Comparison of ENCODE assay signal across 13 mouse cellular contexts in genomic region chr17:35300261-35300945, GRCm38 (mm10). TPM values are rescaled to one million over a fixed set of nuclear protein-coding genes. Genes with fewer than 3 reads are reported as not detected.
DNase-seq lines count a peak whose midpoint lies in the region; ATAC-seq and TF ChIP-seq lines count a peak whose summit lies in the region.
"Not testable (repeated sequence)": the region's sequence is repeated elsewhere in the genome, so short reads cannot be mapped to it uniquely, and the experiment has no call there.
"Had no signal": no experiment of that assay in that cellular context is flagged by ENCODE, and none has a peak within 500 bp of the region (broad histone marks: within the 10 kb centered on the region; RNA-seq: fewer than 3 reads in every experiment).

No protein-coding gene starts in this region.

- not testable (repeated sequence) for H3K27me3 ChIP-seq in ES-Bruce4 (ENCODE audit: control insufficient read depth, insufficient read depth, low read length, poor library complexity, severe bottlenecking); heart, embryonic 10.5 days (ENCODE audit: insufficient read depth, poor library complexity, severe bottlenecking); lung, embryonic 14.5 days (ENCODE audit: insufficient read depth, low read length); stomach, postnatal 0 days (ENCODE audit: control insufficient read depth, insufficient read depth, low read length)

- H3K4me2 ChIP-seq in lung, embryonic 14.5 days; stomach, postnatal 0 days (replicated peaks; ENCODE audit: low read depth): not testable (repeated sequence)

- not testable (repeated sequence) for H3K9ac ChIP-seq in ES-Bruce4 (ENCODE audit: low read depth, poor library complexity, severe bottlenecking); lung, embryonic 14.5 days; stomach, postnatal 0 days (ENCODE audit: low read length)

- 82% methylated on average over 7 of the region's 7 CpGs for WGBS in heart, embryonic 10.5 days
- 76% methylated on average over 7 of the region's 7 CpGs for WGBS in lung, embryonic 14.5 days
- WGBS in stomach, postnatal 0 days = 82% methylated on average over 7 of the region's 7 CpGs

- DNase-seq in A20 (ENCODE audit: low read depth, low spot score) = peak; percentile 53
- peak; percentile 44 for DNase-seq in T-cell, adult 2 months (ENCODE audit: low spot score)
- peak; percentile 67 for DNase-seq in heart, embryonic 10.5 days (ENCODE audit: low spot score)
- not testable (repeated sequence) for DNase-seq in layer of hippocampus, adult 2 months (ENCODE audit: low spot score in 2 of 2); lung, embryonic 14.5 days; stomach, postnatal 0 days (ENCODE audit: low spot score)

- TF ChIP-seq EP300 in ES-Bruce4 (IDR thresholded peaks at IDR 0.05; ENCODE audit: insufficient read depth, low read depth, low read length); stomach, postnatal 0 days (optimal IDR thresholded peaks at IDR 0.05): not testable (repeated sequence)

- not testable (repeated sequence) for ATAC-seq in lung, embryonic 14.5 days (ENCODE audit: insufficient read depth); stomach, postnatal 0 days (ENCODE audit: low FRiP score, low TSS enrichment)

- not testable (repeated sequence) for TF ChIP-seq POLR2A in ES-Bruce4 (IDR thresholded peaks at IDR 0.05; ENCODE audit: insufficient read depth, low read length)

- TF ChIP-seq CTCF in ES-Bruce4 (IDR thresholded peaks at IDR 0.05; ENCODE audit: low read depth, low read length) = peak; percentile 7
- TF ChIP-seq CTCF in layer of hippocampus, adult 2 months (conservative IDR thresholded peaks at IDR 0.05) = peak; percentile 16; the same call in 1 of the 2 replicates
- peak; percentile 14; the same call in 1 of the 2 replicates for TF ChIP-seq CTCF in lung, embryonic 14.5 days (IDR thresholded peaks at IDR 0.05; ENCODE audit: low read depth)
- peak; percentile 22; the same call in 1 of the 2 replicates for TF ChIP-seq CTCF in stomach, postnatal 0 days (IDR thresholded peaks at IDR 0.05; ENCODE audit: low read depth)

- not testable (repeated sequence) for H3K36me3 ChIP-seq in ES-Bruce4 (ENCODE audit: control insufficient read depth, insufficient read depth, low read length, poor library complexity, severe bottlenecking); heart, embryonic 10.5 days; lung, embryonic 14.5 days (ENCODE audit: insufficient read depth); stomach, postnatal 0 days (ENCODE audit: control insufficient read depth, insufficient read depth, low read length)

- H3K27ac ChIP-seq in ES-Bruce4 (ENCODE audit: insufficient read depth, low read length); heart, embryonic 10.5 days; layer of hippocampus, adult 2 months; lung, embryonic 14.5 days (ENCODE audit: low read depth); stomach, postnatal 0 days (replicated peaks): not testable (repeated sequence)

- not testable (repeated sequence) for H3K9me3 ChIP-seq in ES-Bruce4 (replicated peaks; ENCODE audit: control insufficient read depth, insufficient read depth, low read length, poor library complexity, severe bottlenecking); heart, embryonic 10.5 days; lung, embryonic 14.5 days (ENCODE audit: low read depth, low read length); stomach, postnatal 0 days (ENCODE audit: control insufficient read depth, low read length)

- H3K4me3 ChIP-seq in ES-Bruce4 (ENCODE audit: low read depth, low read length); heart, embryonic 10.5 days; layer of hippocampus, adult 2 months; lung, embryonic 14.5 days (ENCODE audit: low read depth, low read length); stomach, postnatal 0 days (ENCODE audit: low read depth, low read length): not testable (repeated sequence)

- H3K4me1 ChIP-seq in ES-Bruce4 (ENCODE audit: control insufficient read depth, insufficient read depth, low read length); heart, embryonic 10.5 days; lung, embryonic 14.5 days (ENCODE audit: insufficient read depth); stomach, postnatal 0 days (replicated peaks; ENCODE audit: control insufficient read depth, insufficient read depth): not testable (repeated sequence)

RNA-seq across cellular contexts. Expression of gene H2-Q1, which starts 19.8 kb away (rescaled TPM):
- not detected in 2 replicates for polyA plus RNA-seq in ES-Bruce4 (2011; ENCODE audit: insufficient read depth, insufficient read length, low read depth, missing spikeins)
- 0.80 and 1.2 TPM in 2 replicates for polyA plus RNA-seq in heart, embryonic 10.5 days (2016; fragmentation: Nextera tagmentation; extraction: Ambion mirVana)
- under 1 TPM; 0.13 to 0.47 TPM for total RNA-seq in layer of hippocampus, adult 2 months (2021)
- 1.0 and 1.1 TPM in 2 replicates for polyA plus RNA-seq in lung, embryonic 14.5 days (2014; fragmentation: Nextera tagmentation; extraction: Ambion mirVana)
- polyA plus RNA-seq in stomach, postnatal 0 days (2015; fragmentation: Nextera tagmentation; extraction: Ambion mirVana) = not detected in 2 replicates
- polyA plus RNA-seq: erythroblast, embryonic 14.5 days; forebrain, embryonic 11.5 days; heart, adult 2 months; kidney, postnatal 0 days; neural tube, embryonic 14.5 days had no signal

RNA-seq across cellular contexts. Expression of gene H2-D1, which starts 37.9 kb away (rescaled TPM):
- polyA plus RNA-seq in ES-Bruce4 (2011; ENCODE audit: insufficient read depth, insufficient read length, low read depth, missing spikeins) = 19.8 and 23.1 TPM in 2 replicates
- 22.5 and 25.0 TPM in 2 replicates for polyA plus RNA-seq in heart, embryonic 10.5 days (2016; fragmentation: Nextera tagmentation; extraction: Ambion mirVana)
- 10 to 100 TPM; 15.7 to 21.2 TPM for total RNA-seq in layer of hippocampus, adult 2 months (2021)
- polyA plus RNA-seq in lung, embryonic 14.5 days (2014; fragmentation: Nextera tagmentation; extraction: Ambion mirVana) = 69.7 and 73.2 TPM in 2 replicates
- 303 and 307 TPM in 2 replicates for polyA plus RNA-seq in stomach, postnatal 0 days (2015; fragmentation: Nextera tagmentation; extraction: Ambion mirVana)

RNA-seq across cellular contexts. Expression of gene H2-Q2, which starts 41.6 kb away (rescaled TPM):
- polyA plus RNA-seq in ES-Bruce4 (2011; ENCODE audit: insufficient read depth, insufficient read length, low read depth, missing spikeins) = 5.6 and 5.8 TPM in 2 replicates
- polyA plus RNA-seq in heart, embryonic 10.5 days (2016; fragmentation: Nextera tagmentation; extraction: Ambion mirVana) = 11.2 and 15.9 TPM in 2 replicates
- total RNA-seq in layer of hippocampus, adult 2 months (2021) = under 1 TPM in 1 of 2 experiments, not detected in 1; 0.38 TPM
- 9.5 and 10.8 TPM in 2 replicates for polyA plus RNA-seq in lung, embryonic 14.5 days (2014; fragmentation: Nextera tagmentation; extraction: Ambion mirVana)
- 1.2 and 1.6 TPM in 2 replicates for polyA plus RNA-seq in stomach, postnatal 0 days (2015; fragmentation: Nextera tagmentation; extraction: Ambion mirVana)
- total RNA-seq: hematopoietic stem cell, adult 5-6 weeks had no signal
- polyA plus RNA-seq: erythroblast, embryonic 14.5 days had no signal

RNA-seq across cellular contexts. Expression of gene Ddx39b, which starts 58.9 kb away (rescaled TPM):
- 245 and 258 TPM in 2 replicates for polyA plus RNA-seq in ES-Bruce4 (2011; ENCODE audit: insufficient read depth, insufficient read length, low read depth, missing spikeins)
- polyA plus RNA-seq in heart, embryonic 10.5 days (2016; fragmentation: Nextera tagmentation; extraction: Ambion mirVana) = 367 and 489 TPM in 2 replicates
- total RNA-seq in layer of hippocampus, adult 2 months (2021) = 100 to 1,000 TPM; 230 to 239 TPM
- polyA plus RNA-seq in lung, embryonic 14.5 days (2014; fragmentation: Nextera tagmentation; extraction: Ambion mirVana) = 529 and 569 TPM in 2 replicates
- 143 and 145 TPM in 2 replicates for polyA plus RNA-seq in stomach, postnatal 0 days (2015; fragmentation: Nextera tagmentation; extraction: Ambion mirVana)
